Mouse (Mus musculus) liver, embryonic 16.5 days (tissue): ENCODE results near the gene Tcl1. TPM values are rescaled to one million over a fixed set of nuclear protein-coding genes. Genes with fewer than 3 reads are reported as not detected.
"Not testable (repeated sequence)": the region's sequence is repeated elsewhere in the genome, so short reads cannot be mapped to it uniquely, and the experiment has no call there.

Source experiments
- ATAC-seq: fragments of 200-750 bp; cut with Nextera tagmentation; 2 replicates; pipeline ENCODE4 v1.8.0; 2017; ENCODE audit warnings: low read depth, mild to moderate bottlenecking, moderate number of reproducible peaks, moderate library complexity
- H3K27ac ChIP-seq: fragments of 300-500 bp; sonication (generic); 2 replicates; pipeline ENCODE4 v1.5.1; 2014; ENCODE audit warnings: mild to moderate bottlenecking, low read length
- H3K27me3 ChIP-seq: fragments of 300-500 bp; sonication (generic); 2 replicates; pipeline ENCODE4 v1.6.1; 2014; ENCODE audit warnings: low read depth, low read length, mixed read lengths; ENCODE audit not compliant: control insufficient read depth, insufficient read depth
- H3K36me3 ChIP-seq: fragments of 300-500 bp; sonication (generic); 2 replicates; pipeline ENCODE4 v1.6.1; 2014; ENCODE audit warnings: mild to moderate bottlenecking; ENCODE audit not compliant: control insufficient read depth, insufficient read depth
- H3K4me1 ChIP-seq: fragments of 300-500 bp; sonication (generic); 2 replicates; pipeline ENCODE4 v1.6.1; 2014; ENCODE audit warnings: low read depth, low read length, mixed read lengths; ENCODE audit not compliant: control insufficient read depth
- H3K4me2 ChIP-seq: fragments of 300-500 bp; sonication (generic); 2 replicates; pipeline ENCODE4 v1.6.1; 2014; ENCODE audit warnings: low read depth, low read length, mixed read lengths
- H3K4me3 ChIP-seq: fragments of 300-500 bp; sonication (generic); 2 replicates; pipeline ENCODE4 v1.5.1; 2014; ENCODE audit warnings: low read depth, mild to moderate bottlenecking, low read length
- H3K9ac ChIP-seq: fragments of 300-500 bp; sonication (generic); 2 replicates; pipeline ENCODE4 v1.6.1; 2014; ENCODE audit warnings: low read depth, low read length
- H3K9me3 ChIP-seq: fragments of 300-500 bp; sonication (generic); replicated peaks from 2 replicates; pipeline ENCODE4 v1.6.1; 2016; ENCODE audit warnings: low read length; ENCODE audit not compliant: control insufficient read depth
- WGBS: fragments of 180-500 bp; shearing (Covaris S2); extraction: QIAGEN DNeasy Blood & Tissue Kit; methylation state at CpG from one replicate; pipeline ENCODE4 v1.1.7; 2014; ENCODE audit not compliant: insufficient replicate concordance; 5-methylcytosine and 5-hydroxymethylcytosine counted together
- polyA plus RNA-seq: library from polyadenylated mRNA; unstranded; fragments of >200 nt; fragmentation: Nextera tagmentation; extraction: Ambion mirVana; gene quantifications from 2 replicates; pipeline ENCODE4 v1.2.1, GENCODE M21; 2015

Gene Tcl1
- polyA plus RNA-seq, 1 experiment from 2014 or later, result not detected

- not testable (repeated sequence) for H3K27me3 ChIP-seq, H3K36me3 ChIP-seq
- whole genome bisulfite sequencing, result 66% methylated on average over 6 of the region's 6 CpGs
Measured at GRCm38 (mm10) chr12:105190743-105191142, 31.9 kb downstream of the Tcl1 start, which contains the start of gene Tcl1b3. Tcl1b3 (plus strand) TSS chr12:105191043.

GRCm38 (mm10) chr12:105188980-105189379 is 33.6 kb downstream of the Tcl1 start:
- not testable (repeated sequence) for H3K27me3 ChIP-seq, H3K9ac ChIP-seq, H3K4me2 ChIP-seq, H3K9me3 ChIP-seq, H3K27ac ChIP-seq, ATAC-seq, H3K4me1 ChIP-seq, H3K4me3 ChIP-seq, H3K36me3 ChIP-seq
- 15% methylated on average over 2 of the region's 2 CpGs for WGBS

More at GRCm38 (mm10) chr12:105190743-105191142, 31.9 kb downstream of the Tcl1 start, which contains the start of gene Tcl1b3:
- H3K9ac ChIP-seq, H3K4me1 ChIP-seq, H3K4me2 ChIP-seq, H3K9me3 ChIP-seq, H3K4me3 ChIP-seq, H3K27ac ChIP-seq, ATAC-seq: not testable (repeated sequence)

- ATAC-seq, H3K27ac ChIP-seq, H3K4me2 ChIP-seq, H3K27me3 ChIP-seq, H3K9me3 ChIP-seq, H3K4me1 ChIP-seq, H3K4me3 ChIP-seq, H3K36me3 ChIP-seq, H3K9ac ChIP-seq: not testable (repeated sequence)
- 16% methylated on average over 4 of the region's 4 CpGs for WGBS
Measured at GRCm38 (mm10) chr12:105181040-105181644, 41.5 kb downstream of the Tcl1 start.

- H3K27ac ChIP-seq, H3K36me3 ChIP-seq, H3K4me2 ChIP-seq, H3K4me1 ChIP-seq, H3K9me3 ChIP-seq, H3K9ac ChIP-seq, ATAC-seq, H3K4me3 ChIP-seq, H3K27me3 ChIP-seq: not testable (repeated sequence)
- WGBS, result 33% methylated on average over 3 of the region's 3 CpGs
Measured at GRCm38 (mm10) chr12:105176044-105176443, 46.5 kb downstream of the Tcl1 start, which contains the start of gene Tcl1b5. Tcl1b5 (plus strand) TSS chr12:105176344.

GRCm38 (mm10) chr12:105174318-105174717 is 48.3 kb downstream of the Tcl1 start:
- not testable (repeated sequence) for H3K9me3 ChIP-seq

GRCm38 (mm10) chr12:105173366-105173765 is 49.2 kb downstream of the Tcl1 start:
- H3K4me3 ChIP-seq, result no peak overlapping the region
- WGBS, result 46% methylated on average over 2 of the region's 2 CpGs
- no peak for ATAC-seq

More at GRCm38 (mm10) chr12:105174318-105174717, 48.3 kb downstream of the Tcl1 start:
- H3K4me1 ChIP-seq, H3K4me3 ChIP-seq, H3K36me3 ChIP-seq, H3K27ac ChIP-seq, H3K27me3 ChIP-seq, ATAC-seq, H3K9ac ChIP-seq, H3K4me2 ChIP-seq: not testable (repeated sequence)
- WGBS, result 6% methylated on average over 2 of the region's 2 CpGs

More at GRCm38 (mm10) chr12:105173366-105173765, 49.2 kb downstream of the Tcl1 start:
- Histone ChIP-seq H3K27me3 (no peaks in the 10 kb centered on the region), H3K9ac (no peak overlapping the region), H3K36me3 (no peaks in the 10 kb centered on the region), H3K9me3 (no peaks in the 10 kb centered on the region), H3K4me1 (no peaks in the 10 kb centered on the region), H3K4me2 (no peak overlapping the region), H3K27ac (no peak overlapping the region)

Other genes starting within 250 kb of the Tcl1 start
- 2.8 TPM in 2 replicates for gene Syne3, start 213.0 kb downstream of the Tcl1 start, polyA plus RNA-seq
- gene Glrx5, start 190.1 kb downstream of the Tcl1 start, polyA plus RNA-seq, result 424 and 446 TPM in 2 replicates
- gene Tcl1b2, start 76.8 kb downstream of the Tcl1 start, polyA plus RNA-seq, result not detected in 2 replicates
- not detected in 2 replicates for gene Tcl1b1, start 63.1 kb downstream of the Tcl1 start, polyA plus RNA-seq
- not detected in 2 replicates for gene Tcl1b5, start 46.4 kb downstream of the Tcl1 start, polyA plus RNA-seq
- not detected in 2 replicates for gene Tcl1b3, start 31.8 kb downstream of the Tcl1 start, polyA plus RNA-seq
- gene Tcl1b4, start 20.8 kb downstream of the Tcl1 start, polyA plus RNA-seq, result not detected in 2 replicates
- not detected in 2 replicates for gene Tunar, start 111.1 kb upstream of the Tcl1 start, polyA plus RNA-seq
- gene D430019H16Rik, start 231.1 kb upstream of the Tcl1 start, polyA plus RNA-seq, result 0.04 and 0.05 TPM in 2 replicates